Mouse (Mus musculus): ENCODE measurements at regions not wholly inside any gene's neighbourhood (a gene's known extent, or its start where the extent isn't known, plus 50 kb on each side); places are given as distances from the start of the nearest gene placed in this dataset.

DNA sequence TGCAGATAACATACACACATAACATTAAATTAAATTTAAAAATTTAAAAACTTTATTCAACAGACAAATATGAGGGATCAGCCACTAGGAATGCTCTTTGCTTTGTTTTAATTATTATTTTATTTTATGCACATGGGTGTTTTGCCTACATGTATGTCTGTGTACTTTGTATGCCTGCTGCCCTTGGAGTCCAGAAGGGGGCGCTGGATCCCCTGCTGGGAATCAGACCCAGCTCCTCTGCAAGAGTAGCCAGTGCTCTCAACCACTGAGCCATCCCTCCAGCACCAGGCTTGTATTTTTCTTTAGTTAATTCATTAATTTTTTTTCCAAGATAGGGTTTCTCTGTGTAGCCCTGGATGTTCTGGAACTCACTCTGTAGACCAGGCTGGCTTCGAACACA is 62.7 kb upstream of the Cecr2 start:
- TF ChIP-seq CTCF (IDR thresholded peaks at IDR 0.05; ENCODE audit: control insufficient read depth, insufficient read depth, low read length), result peak; percentile 67
- TF ChIP-seq POLR2A (IDR thresholded peaks at IDR 0.05; ENCODE audit: borderline replicate concordance, control insufficient read depth, low read depth, low read length), result no peak
